Mouse (Mus musculus) embryo, embryonic 11.5 days (tissue): Measurements from ENCODE around the gene Ccdc162.

Source experiments
- DNase-seq: peaks from one replicate; pipeline ENCODE4 v3.0.0-alpha.2; 2012; ENCODE audit warnings: low read depth, low spot score

The Ccdc162 gene

GRCm38 (mm10) chr10:41537983-41538330 lies 178.5 kb downstream of the Ccdc162 start:
- DNase-seq, result no peak

DNA sequence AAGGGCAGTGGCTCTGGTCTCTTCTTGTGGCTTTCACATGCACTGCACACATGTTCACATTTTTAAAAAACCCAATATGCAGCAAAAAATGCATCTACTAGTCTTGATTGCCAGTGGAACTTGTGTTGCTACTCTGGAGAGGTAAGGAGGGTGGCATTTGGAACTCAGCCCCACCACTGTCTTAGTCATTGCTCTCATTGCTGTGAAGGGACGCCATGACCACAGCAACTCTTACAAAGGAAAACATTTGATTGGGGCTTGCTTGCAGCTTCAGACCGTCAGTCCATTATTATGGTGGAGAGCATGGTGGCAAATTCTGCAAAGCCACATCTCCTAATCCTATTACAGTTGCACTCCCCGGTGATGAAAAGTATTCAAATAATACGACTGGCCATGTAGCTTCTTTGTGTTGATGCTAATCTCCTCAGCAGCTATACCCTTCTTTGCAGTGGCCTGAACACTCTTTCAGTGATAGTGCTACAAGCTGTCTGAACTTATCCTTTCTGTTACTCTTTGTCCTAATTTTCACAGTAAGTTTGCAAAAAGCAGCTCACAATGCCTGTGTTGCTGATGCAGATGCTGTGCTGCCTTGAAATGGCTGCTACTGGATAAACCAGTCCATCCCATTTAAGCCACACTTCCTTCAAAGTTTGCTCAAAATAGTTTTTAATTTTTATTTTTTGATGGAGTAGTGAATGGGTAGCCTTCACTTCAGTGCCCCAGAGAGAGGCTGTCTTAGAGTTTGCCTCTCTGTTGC lies 179.0 kb downstream of the Ccdc162 start:
- DNase-seq, result no peak

DNA sequence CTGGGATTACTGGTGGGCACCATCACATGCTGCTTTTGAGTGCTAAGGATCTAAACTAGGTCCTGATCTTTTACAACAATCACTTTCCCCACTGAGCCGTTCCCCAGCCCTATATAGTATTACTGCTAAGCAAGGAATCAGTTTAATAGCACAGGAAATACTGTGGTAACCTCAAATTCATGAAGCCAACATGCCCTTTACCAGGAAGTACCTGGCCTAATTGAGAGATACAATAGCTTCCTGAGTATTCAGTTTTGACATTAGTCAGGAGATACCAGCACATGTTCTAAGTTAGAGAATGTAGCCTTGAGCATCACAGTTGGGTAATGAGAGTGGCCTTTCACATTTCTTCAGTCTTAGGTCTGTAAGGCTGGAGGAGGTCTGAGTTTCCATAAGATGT lies 179.7 kb downstream of the Ccdc162 start:
- no peak for DNase-seq

- DNase-seq, result no peak
Observed at GRCm38 (mm10) chr10:41535991-41536390, 180.4 kb downstream of the Ccdc162 start.

DNA sequence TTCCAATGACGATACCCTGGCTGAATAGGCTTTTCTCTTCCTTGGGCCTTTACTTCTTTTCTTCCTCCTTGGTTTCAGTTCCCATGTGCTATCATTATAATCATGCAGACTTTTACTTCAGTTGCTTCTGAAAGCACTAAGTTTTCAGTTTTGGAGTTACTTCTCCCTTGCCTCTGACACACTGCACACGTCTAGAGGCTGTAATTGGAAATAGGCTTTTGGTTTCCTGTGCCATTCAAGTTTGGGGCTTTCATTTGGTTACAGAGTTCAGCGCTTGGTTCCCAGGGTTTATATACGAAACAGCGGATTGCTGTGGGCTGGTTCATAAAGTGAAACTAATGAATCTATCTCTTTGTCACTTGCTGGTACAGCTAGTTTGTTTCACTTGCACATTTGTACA lies 186.5 kb downstream of the Ccdc162 start:
- DNase-seq, result no peak

GRCm38 (mm10) chr10:41525696-41526095 lies 190.7 kb downstream of the Ccdc162 start:
- DNase-seq, result no peak

DNA sequence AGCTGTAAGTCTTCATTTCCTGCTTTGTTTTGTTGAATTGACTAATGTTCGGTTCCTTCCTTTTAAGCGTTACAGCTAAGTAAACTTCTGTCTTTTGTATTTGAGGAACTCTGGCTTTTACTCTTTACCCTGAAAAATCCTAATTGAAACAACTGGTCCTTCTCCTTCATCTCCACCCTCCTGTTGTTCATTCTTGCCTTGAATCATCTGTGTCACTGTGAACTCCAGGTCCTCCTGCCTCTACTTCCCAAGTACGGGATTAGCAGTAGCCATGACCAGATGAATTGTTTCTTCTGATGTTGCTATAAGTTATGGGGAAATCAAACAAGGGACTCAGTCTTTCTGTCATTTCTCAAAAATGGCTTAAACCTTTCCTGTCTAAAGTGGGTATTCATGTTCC lies 193.0 kb downstream of the Ccdc162 start:
- no peak for DNase-seq

GRCm38 (mm10) chr10:41520410-41520673 lies 196.1 kb downstream of the Ccdc162 start:
- no peak for DNase-seq

DNA sequence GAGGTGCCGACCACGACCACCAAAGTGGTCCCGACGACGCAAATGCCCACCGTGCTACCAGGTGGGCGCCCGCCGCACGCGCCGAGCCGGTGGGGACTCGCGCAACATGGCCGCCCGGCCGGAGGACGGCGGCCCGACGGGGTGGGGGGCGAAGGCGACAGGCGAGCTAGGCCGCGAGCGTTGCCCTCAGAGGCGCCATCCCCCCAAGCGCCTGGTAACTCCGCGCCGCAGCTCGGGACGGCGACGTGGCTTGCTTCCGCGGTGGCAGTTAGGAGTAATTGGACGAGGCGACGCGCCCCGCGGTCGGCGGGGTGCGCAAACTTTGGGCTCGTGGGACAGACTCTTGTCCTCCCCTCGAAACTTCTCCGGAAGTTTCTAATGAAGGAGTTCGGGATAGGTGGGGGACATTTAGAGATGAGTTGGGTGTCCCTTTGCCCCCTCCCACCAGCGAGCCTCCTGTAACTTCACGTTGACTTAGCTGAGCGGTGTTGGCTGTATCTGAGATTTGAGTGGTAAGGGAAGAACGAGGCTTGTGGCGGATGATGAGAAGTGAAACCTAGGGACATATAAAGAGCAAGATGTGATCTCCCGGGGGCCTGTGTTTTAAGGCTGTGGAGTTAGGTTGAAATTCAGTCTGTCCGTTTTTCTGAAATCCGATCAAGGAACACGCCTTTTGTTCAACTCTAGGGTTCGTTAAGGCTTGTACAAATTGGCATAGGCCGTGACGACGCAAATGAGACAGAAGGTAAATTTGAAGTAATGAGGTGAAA lies 196.6 kb downstream of the Ccdc162 start:
- peak; percentile 26 for DNase-seq

- DNase-seq, result peak; percentile 91
Observed at GRCm38 (mm10) chr10:41518981-41519618, 197.3 kb downstream of the Ccdc162 start, which contains the start of gene Cd164. TSS of gene Cd164 (plus strand) at chr10:41519414.

DNA sequence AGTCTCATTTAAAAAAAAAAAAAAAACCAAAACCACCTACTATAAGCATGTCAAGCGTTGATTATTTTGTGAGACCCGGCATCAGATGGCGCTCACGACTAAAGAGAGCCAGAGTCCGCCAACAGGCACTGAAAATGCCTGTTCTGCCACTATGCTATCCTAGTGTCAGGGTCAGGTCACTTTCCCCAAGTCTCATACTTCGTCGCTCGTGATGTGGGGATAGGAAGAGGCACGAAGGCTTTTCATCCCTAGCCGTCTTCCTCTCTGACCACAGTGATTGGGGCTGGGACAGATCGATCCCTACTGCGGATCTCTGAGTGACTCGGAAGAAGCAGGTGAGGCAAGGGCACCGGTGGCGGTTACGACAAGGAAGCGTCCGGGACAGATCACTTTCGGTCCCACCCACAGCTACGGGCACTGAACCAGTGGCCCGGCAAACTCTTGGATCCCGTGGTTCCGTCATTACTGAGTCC lies 197.9 kb downstream of the Ccdc162 start:
- peak; percentile 64 for DNase-seq

DNA sequence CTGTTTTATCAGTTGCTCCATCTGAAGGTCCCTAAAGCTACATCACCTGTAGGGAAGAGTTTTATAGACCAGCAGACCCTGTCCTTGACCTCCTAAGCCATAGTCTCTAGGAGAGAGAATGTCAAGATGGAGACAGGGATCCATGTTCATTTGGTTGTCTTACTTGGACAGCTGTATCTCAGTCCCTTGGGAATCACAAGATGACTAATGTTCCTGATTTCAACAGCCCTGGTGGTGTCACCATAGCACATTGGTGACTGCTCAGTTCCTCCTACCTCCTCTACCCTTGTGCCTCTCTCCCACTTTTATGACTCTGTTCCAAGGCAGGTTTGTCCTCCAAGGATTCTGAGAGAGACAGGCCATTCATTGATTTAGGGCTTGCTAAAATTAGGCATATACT lies 201.5 kb downstream of the Ccdc162 start:
- no peak for DNase-seq

- DNase-seq, result no peak
Observed at GRCm38 (mm10) chr10:41514301-41514700, 202.1 kb downstream of the Ccdc162 start.

GRCm38 (mm10) chr10:41509160-41509559 lies 207.3 kb downstream of the Ccdc162 start:
- DNase-seq, result no peak

- peak; percentile 63 for DNase-seq
Observed at GRCm38 (mm10) chr10:41505446-41505845, 211.0 kb downstream of the Ccdc162 start.

- no peak for DNase-seq
Observed at GRCm38 (mm10) chr10:41504996-41505395, 211.4 kb downstream of the Ccdc162 start.

DNA sequence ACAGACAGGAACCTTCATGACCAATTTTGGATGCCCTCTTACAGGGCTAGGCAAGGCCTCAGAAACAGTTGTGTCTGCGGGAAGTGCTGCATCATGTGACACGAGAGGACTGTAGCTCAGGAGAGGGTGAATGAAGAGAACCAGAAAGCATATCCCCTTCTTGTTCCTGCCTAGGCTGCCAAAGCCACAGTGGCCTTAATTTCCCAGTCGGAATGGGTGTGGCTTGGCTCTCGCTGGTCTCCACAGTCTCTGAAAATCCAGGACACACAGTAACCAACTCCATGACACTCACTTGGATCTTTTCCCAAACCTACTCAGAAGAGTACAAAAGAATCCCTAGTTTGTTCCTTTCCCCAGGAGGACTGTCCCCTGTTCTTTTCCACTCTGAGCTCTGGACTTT lies 215.5 kb downstream of the Ccdc162 start:
- DNase-seq, result no peak

- no peak for DNase-seq
Observed at GRCm38 (mm10) chr10:41491111-41491510, 225.3 kb downstream of the Ccdc162 start.

- no peak for DNase-seq
Observed at GRCm38 (mm10) chr10:41490518-41490873, 225.9 kb downstream of the Ccdc162 start.

DNA sequence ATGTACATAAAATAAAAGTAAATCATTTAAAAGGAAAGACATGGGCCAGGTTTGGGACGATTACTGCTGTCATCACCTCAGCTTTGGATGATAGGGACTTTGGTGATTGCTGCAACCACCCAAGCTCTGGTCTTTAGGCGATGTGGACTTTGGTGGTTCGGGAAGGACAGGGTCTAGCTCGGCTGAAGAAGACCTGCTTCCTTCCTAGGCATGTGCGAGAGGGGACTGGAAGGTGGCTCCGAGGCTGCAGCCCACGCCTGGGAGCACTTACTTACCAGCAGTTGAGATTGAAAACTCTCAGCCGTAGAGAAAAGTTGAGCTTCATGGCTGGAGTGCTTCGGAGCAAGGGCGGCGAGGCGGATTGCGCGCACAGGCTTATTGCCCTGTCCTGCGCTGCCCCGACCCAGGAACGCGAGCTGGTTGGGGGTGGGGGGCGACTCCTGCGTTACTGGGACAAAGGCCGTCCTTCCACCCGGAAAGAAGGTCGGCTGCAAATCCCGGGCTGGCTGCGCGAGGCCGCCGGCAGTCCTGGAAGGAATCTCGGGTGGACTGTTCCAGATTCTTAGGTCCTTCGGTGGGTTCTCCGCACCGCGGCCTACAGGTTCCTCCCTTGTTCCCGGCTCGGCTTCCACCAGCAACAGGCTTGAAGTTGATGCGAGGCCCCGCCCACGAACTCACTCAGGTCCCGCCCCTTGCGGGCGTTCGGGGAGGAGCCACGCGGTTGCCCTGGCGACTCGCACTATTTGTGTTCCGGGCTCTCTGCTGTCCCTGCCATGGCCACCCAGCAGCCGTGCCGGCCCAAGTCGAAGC lies 226.5 kb downstream of the Ccdc162 start, which contains the start of the genes Smpd2 and Ppil6:
Gene Smpd2, minus strand, starts transcription at position 662 of the 810 bp plus-strand sequence.
Gene Ppil6, plus strand, starts transcription at position 732 of the 810 bp plus-strand sequence.
- peak; percentile 93 for DNase-seq

GRCm38 (mm10) chr10:41489294-41489693 lies 227.1 kb downstream of the Ccdc162 start:
- DNase-seq, result no peak

DNA sequence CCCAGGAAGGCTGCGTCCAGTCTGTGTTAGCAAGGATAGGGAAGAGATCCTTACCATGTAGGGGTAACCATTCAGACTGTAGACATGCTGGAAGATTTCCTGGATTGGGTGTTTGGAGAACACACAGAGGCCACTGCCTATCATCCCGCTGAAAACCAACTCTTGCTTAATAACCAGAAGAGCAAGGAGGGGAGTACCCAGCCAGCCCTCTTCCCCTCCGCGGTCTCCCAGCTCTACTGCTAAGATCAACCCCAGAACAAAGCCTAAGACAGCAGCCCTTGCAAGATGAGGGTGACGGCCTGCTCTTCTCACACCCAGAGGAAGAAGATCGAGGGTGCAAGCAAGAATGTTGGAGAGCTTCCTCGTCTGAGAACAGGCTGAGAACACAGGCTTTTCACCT lies 227.6 kb downstream of the Ccdc162 start:
- no peak for DNase-seq
